Mouse (Mus musculus) heart, adult 18-20 months (tissue): ENCODE measurements around the gene Cyth1. TPM values are rescaled to one million over a fixed set of nuclear protein-coding genes. Genes with fewer than 3 reads are reported as not detected.
A peak's percentile ranks its signal among the peaks of the same experiment; 100 is the strongest.

ENCODE experiments used
- DNase-seq, 2 experiments: peaks; one replicate each; pipeline ENCODE4 v3.0.0; 2021 to 2022; ENCODE audit warnings: mixed read lengths in 1 of 2
- total RNA-seq, 2 experiments: library from RNA; stranded (reverse); gene quantifications; 2 replicates each; pipeline ENCODE4 v1.2.3; 2021

Cyth1 gene
- total RNA-seq, 2 experiments from 2014 or later: 54.1 to 63.2 TPM

GRCm38 (mm10) chr11:118152964-118153363, 95.4 kb downstream of the Cyth1 start:
- DNase-seq: peak in 1 of 2 experiments; percentile 41

DNA sequence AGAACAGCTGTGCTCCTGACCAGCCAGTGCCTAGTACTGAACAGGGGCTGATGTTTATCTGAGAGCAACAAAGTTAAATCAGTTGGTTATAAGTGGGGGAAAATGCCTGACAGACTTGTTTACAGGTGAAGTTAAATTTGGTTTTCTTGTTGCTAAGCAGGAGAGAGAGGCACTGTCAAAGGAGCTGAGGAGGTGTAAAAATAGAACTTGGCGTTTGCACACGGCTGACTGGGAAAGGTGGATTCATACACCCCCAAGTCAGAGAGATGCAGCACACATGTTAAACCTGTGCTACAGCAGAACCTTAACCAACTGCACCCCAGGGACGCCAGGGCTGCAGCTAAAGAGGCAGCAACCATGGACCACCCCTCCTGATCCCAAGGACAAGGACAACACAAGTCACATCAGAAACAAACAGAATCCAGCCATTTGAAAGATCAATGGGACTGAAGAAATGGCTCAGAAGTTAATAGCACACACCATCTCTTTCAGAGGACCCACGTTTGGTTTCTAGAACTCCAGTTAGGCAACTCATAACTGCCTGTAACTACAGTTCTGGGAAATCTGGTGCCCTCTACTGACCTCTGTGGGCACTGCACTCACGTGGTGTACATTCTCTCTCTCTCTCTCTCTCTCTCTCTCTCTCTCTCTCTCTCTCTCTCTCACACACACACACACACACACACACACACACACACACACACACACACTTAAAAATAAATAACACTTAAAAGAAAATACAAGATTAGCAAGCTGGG, 96.8 kb downstream of the Cyth1 start:
- DNase-seq: no peak

DNA sequence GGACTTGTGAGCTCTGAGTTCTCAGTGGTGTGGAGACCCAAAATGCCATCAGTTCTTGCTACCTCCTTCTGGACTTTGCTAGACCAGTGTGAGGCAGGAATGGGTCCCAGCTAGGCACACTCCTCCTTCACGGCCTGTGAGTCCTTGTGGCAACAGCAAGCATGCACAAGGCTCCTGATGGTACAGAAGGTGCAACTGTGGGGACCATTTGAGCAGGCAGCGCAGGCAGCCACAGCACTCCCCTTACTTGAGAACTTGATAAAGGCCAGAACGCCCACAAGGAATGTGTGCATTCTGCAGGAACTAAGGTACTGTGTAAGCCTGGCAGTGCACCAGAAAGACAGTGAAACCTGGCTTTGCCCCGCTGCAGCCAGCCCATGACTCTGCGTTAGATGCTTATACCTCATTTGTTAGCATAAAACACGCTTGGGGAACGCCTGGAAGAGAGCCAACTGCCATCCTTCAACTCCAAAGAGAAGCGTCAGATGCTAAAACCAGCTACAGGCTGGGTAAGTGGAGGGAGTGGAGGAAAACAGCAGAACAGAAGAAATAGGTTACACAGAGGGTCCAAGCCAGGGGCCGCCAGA, 98.2 kb downstream of the Cyth1 start:
- DNase-seq: no peak

GRCm38 (mm10) chr11:118147877-118148637, 100.3 kb downstream of the Cyth1 start:
- DNase-seq: peak in 1 of 2 experiments; percentile 20

GRCm38 (mm10) chr11:118146446-118146845, 101.9 kb downstream of the Cyth1 start:
- no peak for DNase-seq

DNA sequence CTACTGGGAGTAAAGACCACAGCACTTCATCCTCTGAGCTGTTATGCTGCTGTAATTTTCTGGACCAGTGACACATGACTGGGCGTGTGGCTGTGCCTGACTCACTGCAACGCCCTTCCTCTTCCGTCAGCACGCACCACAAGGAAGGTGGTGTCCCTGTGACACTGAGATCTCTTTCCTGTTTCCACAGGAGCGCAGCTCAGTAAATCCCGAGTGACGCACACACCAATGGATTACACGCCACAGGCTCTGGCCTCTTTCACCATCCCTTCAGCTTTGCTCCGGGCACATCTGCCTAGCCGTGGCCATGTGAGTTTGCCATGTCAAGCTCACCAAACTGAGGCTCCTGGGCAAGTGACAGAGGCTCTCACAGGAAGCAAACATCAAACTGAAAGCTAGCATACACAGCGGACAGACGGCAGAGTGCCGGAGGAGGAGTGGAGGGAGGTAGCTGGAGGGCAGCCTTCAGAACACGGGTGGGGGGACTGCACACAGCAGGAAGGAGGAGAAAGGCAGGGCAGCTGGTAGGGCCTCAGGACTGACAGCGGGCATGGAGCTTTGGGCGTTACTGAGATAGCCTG, 102.5 kb downstream of the Cyth1 start:
- peak; percentile 79 to 93 for DNase-seq

- DNase-seq: peak in 1 of 2 experiments; percentile 25
These were observed 103.3 kb downstream of the Cyth1 start for GRCm38 (mm10) chr11:118145092-118145491.

DNA sequence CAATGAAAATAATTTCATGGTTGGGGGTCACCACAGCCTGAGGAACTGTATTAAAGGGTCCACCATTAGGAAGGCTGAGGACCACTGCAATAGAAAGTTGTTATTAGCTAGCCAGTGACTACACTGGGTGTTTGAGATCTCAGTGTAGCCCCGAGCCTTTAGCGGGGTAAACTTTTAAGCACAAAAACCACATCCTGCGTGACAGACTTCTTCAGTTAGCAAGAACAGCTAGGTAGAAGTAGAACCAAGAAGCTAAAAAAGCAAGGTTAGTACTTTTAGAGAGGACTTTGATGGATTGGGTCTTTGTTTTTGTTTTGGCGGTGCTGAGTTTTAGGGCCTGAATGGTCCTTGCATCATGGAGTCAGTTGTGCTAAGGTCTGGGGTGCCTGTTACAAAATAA, 104.7 kb downstream of the Cyth1 start:
- no peak for DNase-seq

DNA sequence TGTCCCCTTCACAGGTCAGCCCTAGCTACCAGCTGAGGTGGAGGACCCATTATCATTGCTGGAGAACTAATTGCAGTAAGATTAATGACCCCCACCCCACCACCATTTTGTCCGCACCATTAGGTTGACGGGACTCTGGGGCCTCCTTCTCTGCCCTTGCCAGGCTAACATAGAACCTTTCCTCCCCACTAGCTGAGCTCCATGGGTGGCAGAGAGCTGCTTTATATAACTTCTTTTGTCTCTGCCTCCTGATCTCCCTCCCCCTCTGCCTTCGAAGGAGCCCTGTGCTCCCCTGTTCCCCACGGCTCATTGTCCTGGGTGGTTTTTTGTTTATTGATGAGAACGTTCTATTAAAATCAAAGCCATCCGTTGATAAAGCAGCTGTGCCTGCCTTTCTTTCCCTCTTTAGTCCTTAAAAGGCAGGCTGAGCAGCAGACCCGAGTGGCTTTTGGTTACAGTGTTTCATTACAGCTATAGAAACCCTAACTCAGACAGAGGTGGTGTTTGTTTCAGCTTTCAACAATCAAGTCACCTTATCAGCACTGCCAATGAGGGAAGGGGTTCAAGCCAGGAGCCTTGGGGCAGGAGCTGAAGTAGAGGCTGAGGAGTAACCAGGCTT, 105.7 kb downstream of the Cyth1 start:
- DNase-seq: no peak

DNA sequence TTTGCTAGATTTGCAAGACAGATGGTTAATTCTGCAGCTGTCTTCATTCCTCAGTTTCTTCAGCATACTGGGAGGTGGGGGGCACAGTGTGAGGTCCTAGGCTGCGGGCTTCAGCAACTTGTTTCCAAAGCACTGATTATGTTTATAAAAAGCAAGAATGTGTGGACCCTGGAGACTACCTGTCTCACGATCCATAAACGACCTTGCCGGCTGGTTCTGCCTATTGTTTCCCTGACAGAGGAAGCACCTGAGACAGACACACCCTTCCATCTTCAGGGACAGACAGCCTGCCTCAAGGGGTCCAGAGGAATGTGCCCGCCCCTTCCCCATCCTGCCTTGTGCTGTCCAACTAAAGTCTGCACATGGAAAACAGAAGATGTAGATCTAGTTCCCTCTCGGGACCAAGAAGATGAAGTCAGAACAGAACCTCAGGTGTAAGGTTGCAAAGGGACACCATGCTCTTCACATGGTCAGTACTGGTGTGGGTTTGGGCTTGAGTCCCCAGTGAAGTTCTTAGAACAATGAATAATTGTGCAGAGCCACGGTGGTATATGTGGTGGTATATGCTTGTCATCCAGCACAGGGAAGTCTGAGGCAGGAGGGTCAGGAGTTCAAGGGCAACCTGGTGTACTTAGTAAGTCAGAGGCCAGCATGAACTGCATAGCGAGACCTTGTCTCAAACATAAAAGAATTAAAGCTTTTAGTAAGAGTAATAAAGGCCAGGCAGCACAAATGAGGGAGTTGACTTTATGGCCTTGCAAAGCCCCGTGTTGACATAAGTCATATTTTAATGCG, 107.4 kb downstream of the Cyth1 start:
- DNase-seq: peak in 1 of 2 experiments; percentile 72

DNA sequence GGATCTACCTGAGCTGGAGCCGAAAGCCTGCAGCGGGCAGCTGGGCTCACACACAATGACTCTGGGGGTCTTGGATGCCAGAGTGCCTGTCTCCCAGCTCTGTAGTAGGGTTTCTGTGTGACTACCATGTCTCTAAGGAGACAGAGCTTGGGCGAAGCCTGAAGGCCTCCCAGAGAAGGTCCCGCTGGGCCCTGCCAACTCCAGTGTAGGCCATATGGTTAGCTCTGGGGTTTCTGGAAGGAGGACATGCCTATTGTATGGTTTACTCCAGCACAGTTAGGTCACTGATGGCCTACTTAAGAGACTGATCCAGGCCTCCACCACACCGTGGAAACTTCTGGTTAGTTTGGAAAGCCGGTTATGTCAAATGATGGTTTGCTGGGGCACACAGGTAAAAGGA, 110.0 kb downstream of the Cyth1 start:
- DNase-seq: no peak

DNA sequence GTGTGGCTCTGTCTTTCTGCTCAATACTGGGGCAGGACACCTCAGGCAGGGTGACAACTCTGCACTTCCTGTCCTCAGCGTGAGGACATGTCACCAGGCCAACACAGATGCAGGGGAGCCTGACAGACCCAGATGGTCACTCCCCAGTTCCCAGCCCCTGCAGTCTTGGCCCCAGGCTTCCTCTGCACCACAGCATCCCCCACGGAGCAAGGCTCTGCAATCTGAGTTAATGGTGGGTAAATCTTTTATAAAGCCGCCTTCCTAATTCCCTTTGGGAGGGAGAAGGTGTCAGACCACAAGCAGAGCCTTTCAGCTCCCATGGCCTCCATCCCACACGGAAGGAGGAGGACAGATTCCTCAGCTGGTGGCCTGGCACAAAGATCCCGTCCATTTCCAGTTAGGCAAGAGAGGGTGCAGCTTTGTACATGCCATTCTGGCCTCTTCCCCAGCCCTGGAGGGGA, 112.2 kb downstream of the Cyth1 start:
- peak in 1 of 2 experiments; percentile 23 for DNase-seq

- peak in 1 of 2 experiments; percentile 37 for DNase-seq
These were observed 113.1 kb downstream of the Cyth1 start for GRCm38 (mm10) chr11:118135271-118135670.

DNA sequence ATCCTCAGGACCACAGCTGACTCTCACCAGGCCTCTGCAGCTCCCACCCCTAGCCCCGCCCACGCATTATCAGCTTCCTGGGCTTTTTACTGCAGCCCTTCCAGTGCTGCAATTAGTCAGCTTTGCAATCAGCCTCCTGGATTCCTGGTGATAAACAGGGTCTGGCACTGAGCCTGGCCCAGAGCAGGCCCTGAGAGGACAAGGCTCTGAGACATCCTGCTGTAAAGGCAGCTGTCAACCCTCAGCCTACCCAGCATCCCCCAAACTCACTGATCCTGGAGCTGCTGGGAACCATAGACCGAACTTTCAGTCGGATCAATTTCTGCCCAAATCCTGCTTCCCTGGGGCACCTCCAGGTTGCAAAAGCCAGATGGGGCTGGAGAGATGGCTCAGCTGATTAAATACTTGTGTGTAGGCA, 114.6 kb downstream of the Cyth1 start:
- DNase-seq: peak in 1 of 2 experiments; percentile 56

DNA sequence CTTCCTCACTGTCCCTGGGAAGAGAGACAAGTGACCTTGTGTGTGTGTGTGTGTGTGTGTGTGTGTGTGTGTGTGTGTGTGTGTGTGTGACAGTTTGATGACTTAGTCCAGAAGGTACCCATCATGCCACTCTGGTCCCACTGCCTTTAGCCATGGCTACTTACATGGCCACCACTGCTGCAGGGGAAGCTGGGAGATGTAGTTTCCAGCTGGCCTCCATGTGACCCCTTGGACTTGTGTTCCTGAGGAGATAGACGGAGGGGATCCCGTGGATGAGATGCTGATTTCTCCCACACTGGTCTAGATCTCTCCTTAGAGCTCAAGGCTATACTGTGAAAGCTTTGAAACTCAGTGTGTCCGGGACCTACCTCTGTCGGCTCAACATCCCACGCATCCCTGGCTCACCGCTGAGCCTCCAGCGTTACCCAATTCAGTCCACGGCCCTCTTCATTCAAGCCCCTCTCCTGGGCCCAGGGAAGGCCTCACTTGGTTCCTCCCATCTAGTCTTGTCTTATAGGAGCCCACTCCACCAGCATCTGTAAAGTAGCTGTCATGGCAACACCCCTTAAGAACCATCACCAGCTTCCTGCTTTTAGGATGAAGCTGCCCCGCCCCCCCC, 115.2 kb downstream of the Cyth1 start:
- DNase-seq: no peak

GRCm38 (mm10) chr11:118132136-118132535, 116.3 kb downstream of the Cyth1 start:
- peak in 1 of 2 experiments; percentile 45 for DNase-seq

- no peak for DNase-seq
These were observed 117.9 kb downstream of the Cyth1 start, which contains the start of gene Dnah17 for GRCm38 (mm10) chr11:118130534-118130933. Dnah17 (minus strand) TSS chr11:118130634.

GRCm38 (mm10) chr11:118129812-118130211, 118.6 kb downstream of the Cyth1 start:
- DNase-seq: no peak

DNA sequence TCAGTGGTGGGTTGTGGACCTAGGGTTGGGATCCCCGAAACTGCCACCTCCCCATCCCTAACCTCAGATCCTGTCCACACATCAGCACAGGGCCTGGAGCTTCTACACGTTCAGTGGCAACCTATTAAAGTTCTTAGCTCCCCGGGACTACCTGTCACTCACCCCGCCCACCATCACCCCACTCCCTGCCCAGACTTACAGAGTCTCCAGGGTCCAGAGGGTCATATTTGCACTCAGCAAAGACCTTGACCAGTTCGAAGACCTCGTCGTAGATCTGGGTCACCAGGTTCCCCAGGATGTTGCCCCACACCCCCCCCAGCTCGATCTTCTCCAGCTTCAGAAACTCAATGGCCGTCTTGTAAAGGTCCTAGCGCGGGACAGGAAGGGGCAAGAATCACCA, 126.8 kb downstream of the Cyth1 start:
- DNase-seq: no peak

- DNase-seq: no peak
These were observed 129.6 kb downstream of the Cyth1 start for GRCm38 (mm10) chr11:118118777-118119176.
